Comparison of ENCODE assay signal across 22 mouse cellular contexts in the genomic region with DNA sequence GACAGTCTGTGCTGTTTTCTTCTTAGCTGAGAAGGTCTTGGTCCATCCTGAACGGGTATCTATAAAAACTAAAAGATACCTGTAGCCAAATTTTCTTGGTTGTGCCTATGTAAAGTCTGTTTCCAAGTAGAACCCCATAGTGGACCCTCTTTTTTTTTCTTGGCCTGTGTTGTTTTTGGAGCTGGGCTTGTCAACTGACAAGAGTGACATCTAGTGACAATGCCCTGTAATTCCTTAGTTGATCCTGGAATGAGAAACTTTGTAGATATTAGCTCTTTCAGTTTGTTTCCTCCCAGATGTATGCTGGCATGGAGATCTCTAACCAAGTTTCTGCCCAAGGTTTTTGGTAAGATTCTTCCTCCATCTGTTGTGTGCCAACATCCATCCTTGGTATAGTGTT. TPM values are rescaled to one million over a fixed set of nuclear protein-coding genes. Genes with fewer than 3 reads are reported as not detected.
DNase-seq lines count a peak whose midpoint lies in the region; ATAC-seq and TF ChIP-seq lines count a peak whose summit lies in the region.
"Had no signal": no experiment of that assay in that cellular context is flagged by ENCODE, and none has a peak within 500 bp of the region (broad histone marks: within the 10 kb centered on the region; RNA-seq: fewer than 3 reads in every experiment).

No protein-coding gene starts in this region.

- no peak for ATAC-seq in CD4-positive, CD25-positive, alpha-beta regulatory T cell, adult 4 months
- ATAC-seq: forebrain, embryonic 13.5 days; midbrain, embryonic 16.5 days had no signal

- H3K9me3 ChIP-seq in ES-E14 (ENCODE audit: control insufficient read depth, insufficient read depth, low read depth, low read length): no peaks in the 10 kb centered on the region
- H3K9me3 ChIP-seq: forebrain, embryonic 13.5 days; G1E; heart, embryonic 13.5 days; lung, embryonic 15.5 days; stomach, embryonic 15.5 days had no signal

- peak; percentile 23 for TF ChIP-seq CTCF in gastrocnemius, adult 2 months (IDR thresholded peaks at IDR 0.05)
- TF ChIP-seq CTCF in left cerebral cortex, adult 2 months (IDR thresholded peaks at IDR 0.05): peak; percentile 15

- H3K4me3 ChIP-seq in gastrocnemius, adult 2 months: no peak overlapping the region
- H3K4me3 ChIP-seq in left cerebral cortex, adult 2 months: no peak overlapping the region
- H3K4me3 ChIP-seq in ES-E14 (ENCODE audit: insufficient read depth in 1 of 2, low read depth in 1 of 2, low read length in 2 of 2, poor library complexity in 1 of 2, severe bottlenecking in 1 of 2): no peak overlapping the region
- H3K4me3 ChIP-seq: forebrain, embryonic 13.5 days; heart, embryonic 13.5 days; lung, embryonic 15.5 days; stomach, embryonic 15.5 days had no signal

- no peak for DNase-seq in gastrocnemius, adult 2 months
- DNase-seq in gastrocnemius, adult 18-20 months (ENCODE audit: low spot score): no peak
- DNase-seq in left cerebral cortex, adult 2 months (ENCODE audit: extremely low spot score in 1 of 2, low spot score in 2 of 2): no peak
- DNase-seq in left cerebral cortex, postnatal 4 days: no peak
- DNase-seq in 3T3-L1 (ENCODE audit: low read depth, low spot score) (peak; percentile 8), ES-E14 (ENCODE audit: low read depth, low spot score) (no peak)
- DNase-seq in thymus, postnatal 10 days (ENCODE audit: low spot score in 2 of 2): no peak
- DNase-seq: B cell, adult 2 months; cerebellum, adult 2 months; heart, postnatal 36 days; kidney, adult 11 months; kidney, postnatal 10 days; right cerebral cortex, postnatal 25 days; thymus, adult 2 months had no signal

- no peak overlapping the region for H3K9ac ChIP-seq in ES-E14 (ENCODE audit: insufficient read depth, low read depth, low read length, poor library complexity, severe bottlenecking)
- H3K9ac ChIP-seq: forebrain, embryonic 13.5 days; heart, embryonic 13.5 days; hindbrain, embryonic 14.5 days; lung, embryonic 15.5 days; stomach, embryonic 15.5 days had no signal

- intact Hi-C loops in gastrocnemius, adult 2 months (cut with DNase I): no loop called here
- intact Hi-C loops in left cerebral cortex, adult 2 months (cut with DNase I): loop anchor here (5.0 kb wide), 1 partner anchor 38 kb away; no protein-coding TSS in a partner anchor
- intact Hi-C loops in left cerebral cortex, postnatal 4 days (cut with DNase I): no loop called here

- in situ Hi-C loops in ES-E14 (cut with MboI; ENCODE audit: low sequenced_read_pairs in 2 of 2, unreplicated experiment in 2 of 2): loop anchor here in 1 of 2 experiments (25.0 kb wide), 1 partner anchor 767 kb away; no protein-coding TSS in a partner anchor

- no peaks in the 10 kb centered on the region for H3K4me1 ChIP-seq in ES-E14 (ENCODE audit: control insufficient read depth in 2 of 2, insufficient read depth in 2 of 2, low read length in 2 of 2, poor library complexity in 1 of 2)
- H3K4me1 ChIP-seq: forebrain, embryonic 13.5 days; heart, embryonic 13.5 days; lung, embryonic 15.5 days; stomach, embryonic 15.5 days had no signal

- H3K27ac ChIP-seq in gastrocnemius, adult 2 months: no peak overlapping the region
- no peak overlapping the region for H3K27ac ChIP-seq in left cerebral cortex, adult 2 months
- H3K27ac ChIP-seq in ES-E14 (ENCODE audit: insufficient read depth, low read depth, low read length, poor library complexity, severe bottlenecking): no peak overlapping the region
- H3K27ac ChIP-seq: forebrain, embryonic 13.5 days; heart, embryonic 13.5 days; hindbrain, embryonic 14.5 days; lung, embryonic 15.5 days; stomach, embryonic 15.5 days had no signal

- no peaks in the 10 kb centered on the region for H3K36me3 ChIP-seq in ES-E14 (ENCODE audit: control insufficient read depth, insufficient read depth, low read length, poor library complexity, severe bottlenecking)
- H3K36me3 ChIP-seq: G1E; heart, embryonic 13.5 days; lung, embryonic 15.5 days; stomach, embryonic 15.5 days had no signal

TF ChIP-seq in ES-E14, 5 proteins besides CTCF, POLR2A, EP300 and RAD21:
- TF ChIP-seq CHD2 (IDR thresholded peaks at IDR 0.05; ENCODE audit: low read depth, low read length) (no peak), ZNF384 (IDR thresholded peaks at IDR 0.05; ENCODE audit: low read depth, low read length) (0 out of 2 replicates have a peak, but pooled peaks have one; percentile 53), ZC3H11A (IDR thresholded peaks at IDR 0.05; ENCODE audit: borderline replicate concordance, low read depth, low read length) (0 out of 2 replicates have a peak, but pooled peaks have one; percentile 21)

RNA-seq across cellular contexts. Expression of gene Gcnt2, which starts 38.9 kb away (rescaled TPM):
- 1 to 10 TPM; 8.7 to 8.9 TPM for total RNA-seq in gastrocnemius, adult 2 months (2021)
- total RNA-seq in gastrocnemius, adult 18-20 months (2021): 10 to 100 TPM in 1 of 2 experiments, 1 to 10 TPM in 1; 9.5 to 19.4 TPM
- 10 to 100 TPM; 21.1 to 21.7 TPM for total RNA-seq in left cerebral cortex, adult 2 months (2021)
- total RNA-seq in left cerebral cortex, postnatal 4 days (2021): 10 to 100 TPM; 10.7 to 11.7 TPM
- total RNA-seq in ES-E14 (2012; rRNA removed): 21.8 and 35.6 TPM in 2 replicates
- under 1 TPM; 0.20 to 0.39 TPM for polyA plus RNA-seq in CD4-positive, CD25-positive, alpha-beta regulatory T cell, adult 4 months (2017; shearing (Covaris generic))
- polyA plus RNA-seq: G1E had no signal
